Mouse (Mus musculus) ES-E14 (cell line): ENCODE data around the gene Aldh3b3.

Source experiments
- CHD2 ChIP-seq: IDR thresholded peaks from 2 replicates; pipeline ENCODE4 v1.6.1; 2014; ENCODE audit warnings: mild to moderate bottlenecking, low read depth, low read length, inconsistent platforms
- HCFC1 ChIP-seq: IDR thresholded peaks from 2 replicates; pipeline ENCODE4 v1.6.1; 2012; ENCODE audit warnings: low read length, inconsistent platforms, borderline replicate concordance; ENCODE audit not compliant: insufficient read depth
- MAFK ChIP-seq: IDR thresholded peaks from 2 replicates; pipeline ENCODE4 v1.6.1; 2014; ENCODE audit warnings: mild to moderate bottlenecking, low read depth, low read length, inconsistent platforms; ENCODE audit not compliant: insufficient read depth
- ZC3H11A ChIP-seq: IDR thresholded peaks from 2 replicates; pipeline ENCODE4 v1.6.1; 2012; ENCODE audit warnings: low read depth, mild to moderate bottlenecking, inconsistent platforms, low read length, borderline replicate concordance
- ZNF384 ChIP-seq: IDR thresholded peaks from 2 replicates; pipeline ENCODE4 v1.6.1; 2012; ENCODE audit warnings: low read depth, low read length, inconsistent platforms

GRCm38 (mm10) chr19:3988750-3989149 lies 30.3 kb downstream of the Aldh3b3 start:
- no peak for TF ChIP-seq ZC3H11A
- no peak for TF ChIP-seq ZNF384
- no peak for TF ChIP-seq HCFC1
- TF ChIP-seq CHD2 = no peak
- no peak for TF ChIP-seq MAFK
